Mouse (Mus musculus): ENCODE results near the gene Atf5. TPM values are rescaled to one million over a fixed set of nuclear protein-coding genes. Genes with fewer than 3 reads are reported as not detected.

Gene Atf5
- polyA plus RNA-seq, 1 experiment = 939 TPM

DNA sequence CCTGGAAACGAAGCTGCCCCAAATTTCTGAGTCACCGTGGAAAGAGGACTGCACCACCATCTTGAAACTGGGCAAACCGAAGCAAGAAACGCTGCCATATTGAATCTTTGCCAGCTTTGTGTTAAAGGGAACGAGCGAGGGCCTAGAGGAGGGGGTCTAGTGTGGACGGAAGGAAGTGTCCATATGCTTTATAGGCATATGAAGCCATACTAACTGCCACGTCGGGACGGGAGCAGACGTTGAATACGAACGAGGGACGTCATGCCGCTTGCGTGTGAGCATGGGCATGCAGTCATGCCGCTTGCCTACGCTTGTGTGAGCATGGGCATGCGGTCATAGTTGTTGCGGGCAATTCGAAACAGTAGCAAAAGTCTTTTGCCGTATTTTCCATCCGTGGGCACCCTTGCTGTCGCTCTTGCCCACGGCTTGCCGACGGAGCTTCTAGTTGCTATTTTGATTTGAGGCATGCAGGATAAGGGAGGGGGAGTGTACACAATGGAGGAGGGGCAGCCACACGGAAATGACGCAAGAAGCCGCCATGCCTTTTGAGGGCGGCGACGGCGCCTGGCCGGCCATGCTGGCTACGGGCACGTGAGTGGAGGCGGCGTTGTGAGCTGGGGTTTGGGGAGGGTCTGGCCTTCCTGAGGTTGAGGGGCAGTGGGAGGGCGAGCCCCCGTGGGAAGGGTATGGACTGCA, 33.1 kb upstream of the Atf5 start:
- H3ac ChIP-seq (ENCODE audit: control insufficient read depth, insufficient read length) = peak overlapping the region; percentile 80
- no peaks in the 10 kb centered on the region for H3K27me3 ChIP-seq (ENCODE audit: control insufficient read depth, insufficient read depth, insufficient read length)
- peaks cover 34% of the 10 kb centered on the region for H3K79me2 ChIP-seq (ENCODE audit: control insufficient read depth, insufficient read depth)
- H3K4me2 ChIP-seq (ENCODE audit: low read depth) = peak overlapping the region; percentile 72
- peak overlapping the region; percentile 94 for H3K4me3 ChIP-seq
- H3K36me3 ChIP-seq (ENCODE audit: control insufficient read depth, insufficient read depth) = peaks cover 7% of the 10 kb centered on the region
- TF ChIP-seq POLR2AphosphoS2 (IDR thresholded peaks at IDR 0.05; ENCODE audit: insufficient read length, low read depth) (peak; percentile 48), MYOD1 (IDR thresholded peaks at IDR 0.05; ENCODE audit: control insufficient read depth in 1 of 3, insufficient read length in 2 of 3, low read depth in 2 of 3) (peak in 1 of 3 experiments; percentile 14), MYOG (IDR thresholded peaks at IDR 0.05; ENCODE audit: control insufficient read depth in 1 of 3, insufficient read depth in 1 of 3, insufficient read length in 2 of 3, low read depth in 2 of 3) (no peak), E2F4 (IDR thresholded peaks at IDR 0.05; ENCODE audit: insufficient read depth) (no peak), MAX (IDR thresholded peaks at IDR 0.05; ENCODE audit: low read depth) (peak; percentile 12), USF1 (IDR thresholded peaks at IDR 0.05; ENCODE audit: low read depth) (peak; percentile 46), TCF3 (IDR thresholded peaks at IDR 0.05; ENCODE audit: insufficient read length, low read depth) (no peak), SRF (IDR thresholded peaks at IDR 0.05; ENCODE audit: control insufficient read depth, insufficient read length, low read depth) (peak; percentile 32), REST (IDR thresholded peaks at IDR 0.05; ENCODE audit: insufficient read depth, insufficient read length) (no peak), POLR2A (IDR thresholded peaks at IDR 0.05; ENCODE audit: insufficient read length, low read depth) (peak; percentile 61), CEBPB (IDR thresholded peaks at IDR 0.05; ENCODE audit: insufficient read depth, poor library complexity, severe bottlenecking) (0 out of 2 replicates have a peak, but pooled peaks have one; percentile 11), TCF12 (IDR thresholded peaks at IDR 0.05; ENCODE audit: insufficient read depth, poor library complexity, severe bottlenecking) (no peak)

DNA sequence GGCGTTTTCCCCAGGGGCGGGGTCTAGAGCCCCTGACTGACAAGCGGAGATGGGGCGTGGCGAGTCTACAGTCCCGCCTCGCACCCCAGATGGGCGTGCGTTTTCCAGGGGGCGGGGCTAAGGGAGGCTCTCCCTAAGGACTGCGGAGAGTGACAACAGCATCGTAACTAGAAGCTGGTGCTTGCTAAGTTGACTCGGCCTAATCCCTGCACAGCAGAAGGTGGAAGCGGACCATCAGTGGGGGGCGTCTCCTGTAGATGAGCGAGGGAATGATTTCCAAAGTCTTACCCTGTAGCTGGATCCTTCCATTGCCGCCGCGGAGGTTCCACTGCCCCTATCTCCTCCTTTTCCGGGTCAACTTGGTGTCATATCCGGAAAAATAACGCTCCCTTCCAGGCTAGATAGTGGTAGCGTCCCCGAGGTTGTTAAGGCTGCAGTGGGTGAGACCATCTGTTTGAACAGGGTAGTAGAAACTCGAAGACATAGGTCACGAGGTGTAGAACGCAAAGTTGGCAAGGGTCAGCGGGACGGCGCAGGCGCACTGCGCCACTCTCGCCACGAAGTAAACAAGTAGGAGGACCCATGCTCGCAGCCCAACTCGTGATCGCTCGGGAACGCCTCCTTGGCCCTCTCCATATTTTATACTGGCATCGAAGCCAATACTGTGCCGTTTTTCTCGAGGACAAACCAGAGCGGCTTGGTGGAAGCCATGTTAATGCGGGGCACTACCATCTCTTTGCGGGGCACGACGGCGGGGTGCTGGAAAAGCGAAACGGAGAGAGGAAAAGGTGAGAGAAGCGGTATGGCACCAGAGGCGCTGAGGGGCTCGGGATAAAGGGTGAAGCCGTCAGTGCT, 32.3 kb upstream of the Atf5 start, which contains the start of the genes Akt1s1 and Tbc1d17:
Gene Akt1s1 (plus strand): TSS at position 431 of the 855 bp plus-strand sequence.
Gene Tbc1d17 (minus strand): TSS at position 519 of the 855 bp plus-strand sequence.
- Histone ChIP-seq H3K4me2 (ENCODE audit: low read depth) (peak within 1 kb of the TSS; percentile 90), H3ac (ENCODE audit: control insufficient read depth, insufficient read length) (peak within 1 kb of the TSS; percentile 80), H3K4me3 (peak within 1 kb of the TSS; percentile 94), H3K27me3 (ENCODE audit: control insufficient read depth, insufficient read depth, insufficient read length) (no peaks in the 10 kb centered on the region), H3K36me3 (ENCODE audit: control insufficient read depth, insufficient read depth) (peaks cover 7% of the 10 kb centered on the region), H3K79me2 (ENCODE audit: control insufficient read depth, insufficient read depth) (peaks cover 34% of the 10 kb centered on the region)
- TF ChIP-seq MAX (IDR thresholded peaks at IDR 0.05; ENCODE audit: low read depth) (no peak), E2F4 (IDR thresholded peaks at IDR 0.05; ENCODE audit: insufficient read depth) (no peak), MYOD1 (IDR thresholded peaks at IDR 0.05; ENCODE audit: control insufficient read depth in 1 of 3, insufficient read length in 2 of 3, low read depth in 2 of 3) (no peak), SRF (IDR thresholded peaks at IDR 0.05; ENCODE audit: control insufficient read depth, insufficient read length, low read depth) (no peak), POLR2A (IDR thresholded peaks at IDR 0.05; ENCODE audit: insufficient read length, low read depth) (peak; percentile 21), POLR2AphosphoS2 (IDR thresholded peaks at IDR 0.05; ENCODE audit: insufficient read length, low read depth) (no peak), USF1 (IDR thresholded peaks at IDR 0.05; ENCODE audit: low read depth) (peak; percentile 84), REST (IDR thresholded peaks at IDR 0.05; ENCODE audit: insufficient read depth, insufficient read length) (no peak)

- Histone ChIP-seq H3ac (ENCODE audit: control insufficient read depth, insufficient read length) (peak overlapping the region; percentile 80), H3K27me3 (ENCODE audit: control insufficient read depth, insufficient read depth, insufficient read length) (no peaks in the 10 kb centered on the region), H3K4me2 (ENCODE audit: low read depth) (peak overlapping the region; percentile 90), H3K36me3 (ENCODE audit: control insufficient read depth, insufficient read depth) (peaks cover 7% of the 10 kb centered on the region), H3K4me3 (peak overlapping the region; percentile 94), H3K79me2 (ENCODE audit: control insufficient read depth, insufficient read depth) (peaks cover 34% of the 10 kb centered on the region)
- no peak for TF ChIP-seq REST (IDR thresholded peaks at IDR 0.05; ENCODE audit: insufficient read depth, insufficient read length)
- TF ChIP-seq TCF12 (IDR thresholded peaks at IDR 0.05; ENCODE audit: insufficient read depth, poor library complexity, severe bottlenecking) = no peak
- TF ChIP-seq E2F4 (IDR thresholded peaks at IDR 0.05; ENCODE audit: insufficient read depth) = no peak
- no peak for TF ChIP-seq TCF3 (IDR thresholded peaks at IDR 0.05; ENCODE audit: insufficient read length, low read depth)
- TF ChIP-seq POLR2AphosphoS2 (IDR thresholded peaks at IDR 0.05; ENCODE audit: insufficient read length, low read depth) = no peak
- TF ChIP-seq MYOD1 (IDR thresholded peaks at IDR 0.05; ENCODE audit: control insufficient read depth in 1 of 3, insufficient read length in 2 of 3, low read depth in 2 of 3) = no peak
- TF ChIP-seq POLR2A (IDR thresholded peaks at IDR 0.05; ENCODE audit: insufficient read length, low read depth) = no peak
- TF ChIP-seq MAX (IDR thresholded peaks at IDR 0.05; ENCODE audit: low read depth) = no peak
- TF ChIP-seq USF1 (IDR thresholded peaks at IDR 0.05; ENCODE audit: low read depth) = no peak
- TF ChIP-seq CEBPB (IDR thresholded peaks at IDR 0.05; ENCODE audit: insufficient read depth, poor library complexity, severe bottlenecking) = no peak
- TF ChIP-seq SRF (IDR thresholded peaks at IDR 0.05; ENCODE audit: control insufficient read depth, insufficient read length, low read depth) = no peak
Observed at GRCm38 (mm10) chr7:44847772-44848171, 31.3 kb upstream of the Atf5 start.

DNA sequence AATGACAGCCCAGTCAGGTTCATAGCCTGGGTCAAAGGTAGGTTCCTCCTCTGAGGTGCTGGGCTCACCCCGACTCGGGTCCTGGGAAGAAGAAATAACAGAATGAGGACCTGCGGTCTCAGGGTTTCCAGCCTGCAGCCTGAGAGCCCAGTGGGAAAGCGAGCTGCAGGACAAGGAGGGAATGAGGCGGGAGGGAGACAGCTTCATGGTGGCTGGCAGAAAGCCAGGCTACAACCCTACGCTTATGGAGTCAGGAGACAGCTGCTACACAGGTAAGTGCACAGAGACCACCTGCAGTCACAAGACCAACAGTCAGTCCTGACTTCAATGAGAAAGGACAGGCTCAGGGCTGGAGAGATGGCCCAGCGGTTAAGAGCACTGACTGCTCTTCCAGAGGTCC, 30.3 kb upstream of the Atf5 start:
- Histone ChIP-seq H3ac (ENCODE audit: control insufficient read depth, insufficient read length) (no peak overlapping the region), H3K36me3 (ENCODE audit: control insufficient read depth, insufficient read depth) (peaks cover 7% of the 10 kb centered on the region), H3K27me3 (ENCODE audit: control insufficient read depth, insufficient read depth, insufficient read length) (no peaks in the 10 kb centered on the region), H3K4me2 (ENCODE audit: low read depth) (no peak overlapping the region), H3K79me2 (ENCODE audit: control insufficient read depth, insufficient read depth) (peaks cover 29% of the 10 kb centered on the region), H3K4me3 (no peak overlapping the region)
- TF ChIP-seq SRF (IDR thresholded peaks at IDR 0.05; ENCODE audit: control insufficient read depth, insufficient read length, low read depth) (no peak), TCF12 (IDR thresholded peaks at IDR 0.05; ENCODE audit: insufficient read depth, poor library complexity, severe bottlenecking) (no peak), MYOG (IDR thresholded peaks at IDR 0.05; ENCODE audit: control insufficient read depth in 1 of 3, insufficient read depth in 1 of 3, insufficient read length in 2 of 3, low read depth in 2 of 3) (no peak), POLR2A (IDR thresholded peaks at IDR 0.05; ENCODE audit: insufficient read length, low read depth) (no peak), MAX (IDR thresholded peaks at IDR 0.05; ENCODE audit: low read depth) (no peak), USF1 (IDR thresholded peaks at IDR 0.05; ENCODE audit: low read depth) (no peak), E2F4 (IDR thresholded peaks at IDR 0.05; ENCODE audit: insufficient read depth) (no peak), CEBPB (IDR thresholded peaks at IDR 0.05; ENCODE audit: insufficient read depth, poor library complexity, severe bottlenecking) (no peak), MYOD1 (IDR thresholded peaks at IDR 0.05; ENCODE audit: control insufficient read depth in 1 of 3, insufficient read length in 2 of 3, low read depth in 2 of 3) (no peak), TCF3 (IDR thresholded peaks at IDR 0.05; ENCODE audit: insufficient read length, low read depth) (no peak), POLR2AphosphoS2 (IDR thresholded peaks at IDR 0.05; ENCODE audit: insufficient read length, low read depth) (no peak), REST (IDR thresholded peaks at IDR 0.05; ENCODE audit: insufficient read depth, insufficient read length) (no peak)

All from myocyte (in vitro differentiated cells).